Mouse (Mus musculus): ENCODE data around the gene Mlec. TPM values are rescaled to one million over a fixed set of nuclear protein-coding genes. Genes with fewer than 3 reads are reported as not detected.

Mlec gene
- polyA plus RNA-seq, 1 experiment from 2014 or later = 75.5 TPM

DNA sequence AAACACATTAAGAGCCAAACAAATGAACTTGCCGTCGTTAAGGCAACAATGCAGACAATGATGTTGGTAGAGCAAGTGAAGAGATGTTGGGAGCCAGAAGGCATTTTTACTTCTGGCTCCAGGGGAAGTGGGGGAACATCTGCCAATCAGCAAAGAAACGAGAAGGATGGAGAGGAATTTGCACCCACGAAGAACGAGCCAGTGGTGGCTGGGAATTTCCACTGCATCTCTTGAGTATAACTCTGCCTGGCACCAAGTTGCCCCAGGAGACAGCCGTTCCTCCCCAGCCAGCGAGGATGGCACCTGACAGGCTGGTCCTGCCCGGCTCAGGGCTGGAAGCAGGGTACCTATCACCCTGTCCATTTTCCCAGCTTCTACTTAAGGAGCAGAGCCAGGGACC is 24.9 kb upstream of the Mlec start:
- no peaks in the 10 kb centered on the region for H3K27me3 ChIP-seq (ENCODE audit: control insufficient read depth, insufficient read depth, low read length)
- no peak for ATAC-seq (ENCODE audit: low FRiP score, low TSS enrichment)
- H3K9ac ChIP-seq (ENCODE audit: low read depth, low read length) = no peak overlapping the region
- peaks cover 27% of the 10 kb centered on the region for H3K4me1 ChIP-seq (ENCODE audit: control insufficient read depth, insufficient read depth, low read length)
- H3K9me3 ChIP-seq (ENCODE audit: control insufficient read depth, low read length) = no peaks in the 10 kb centered on the region
- no peaks in the 10 kb centered on the region for H3K36me3 ChIP-seq (ENCODE audit: control insufficient read depth, insufficient read depth, low read length)
- WGBS = 79% methylated on average over 8 of the region's 8 CpGs
- no peak overlapping the region for H3K4me3 ChIP-seq (ENCODE audit: low read length)
- H3K4me2 ChIP-seq (replicated peaks; ENCODE audit: low read depth, low read length) = no peak overlapping the region
- H3K27ac ChIP-seq (ENCODE audit: low read depth, low read length) = no peak overlapping the region

DNA sequence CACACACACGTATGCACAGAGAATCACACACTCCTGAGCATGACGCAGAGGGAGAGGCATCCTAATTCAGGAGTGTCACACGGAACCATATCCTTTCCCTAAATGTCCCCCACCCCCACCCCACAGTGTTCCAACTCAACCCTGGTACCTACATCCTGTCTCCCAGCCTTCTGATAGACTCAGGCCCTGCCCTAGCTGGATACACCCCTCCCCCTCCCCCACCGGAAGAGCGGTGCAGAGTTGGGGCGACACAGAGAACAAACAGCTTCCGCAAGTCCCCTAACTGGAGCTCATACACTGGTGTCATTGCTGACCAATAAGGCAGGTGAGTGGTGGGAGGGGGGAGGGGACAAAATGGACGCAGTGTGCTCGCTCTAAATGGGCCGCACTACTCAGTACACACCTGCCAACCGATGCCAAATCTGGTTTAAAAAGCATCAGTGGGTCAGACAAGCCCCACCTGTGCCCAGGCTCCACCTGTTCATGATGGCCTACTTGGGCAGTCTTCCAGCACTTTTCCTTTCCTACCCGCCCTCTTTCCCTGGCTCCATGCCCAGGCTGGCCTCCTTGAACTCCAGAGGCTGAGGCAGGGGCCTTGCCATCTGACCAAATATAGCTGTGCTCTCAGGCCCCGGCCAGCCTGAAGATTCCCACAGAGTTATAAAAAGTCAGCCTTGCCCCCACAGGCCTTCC is 23.4 kb upstream of the Mlec start:
- no peak overlapping the region for H3K4me3 ChIP-seq (ENCODE audit: low read length)
- no peaks in the 10 kb centered on the region for H3K36me3 ChIP-seq (ENCODE audit: control insufficient read depth, insufficient read depth, low read length)
- WGBS = 72% methylated on average over 13 of the region's 13 CpGs
- no peak overlapping the region for H3K4me2 ChIP-seq (replicated peaks; ENCODE audit: low read depth, low read length)
- H3K27ac ChIP-seq (ENCODE audit: low read depth, low read length) = no peak overlapping the region
- ATAC-seq (ENCODE audit: low FRiP score, low TSS enrichment) = no peak; the same call in 1 of the 2 replicates
- H3K4me1 ChIP-seq (ENCODE audit: control insufficient read depth, insufficient read depth, low read length) = peaks cover 15% of the 10 kb centered on the region
- H3K9ac ChIP-seq (ENCODE audit: low read depth, low read length) = peak overlapping the region; percentile 12; the same call in 1 of the 2 replicates
- H3K9me3 ChIP-seq (ENCODE audit: control insufficient read depth, low read length) = no peaks in the 10 kb centered on the region
- H3K27me3 ChIP-seq (ENCODE audit: control insufficient read depth, insufficient read depth, low read length) = no peaks in the 10 kb centered on the region

DNA sequence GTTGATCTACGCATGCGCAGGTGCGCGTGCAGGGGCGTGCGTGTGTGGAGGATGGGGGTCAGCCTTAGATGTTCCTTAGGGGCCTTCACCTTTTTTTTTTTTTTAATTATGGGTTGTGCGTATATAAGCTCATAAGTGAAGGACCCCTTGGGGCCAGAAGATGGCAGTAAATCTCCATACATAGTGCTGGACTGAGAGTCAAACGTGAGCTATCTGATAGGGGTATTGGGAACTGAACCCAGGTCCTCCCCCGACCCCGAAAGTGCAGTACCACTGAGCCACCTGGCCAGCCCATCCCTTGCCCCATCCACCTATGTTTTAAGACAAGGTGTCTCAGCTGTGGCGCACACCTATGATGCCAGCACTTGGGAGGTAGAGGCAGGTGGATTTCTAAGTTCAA is 21.6 kb upstream of the Mlec start:
- Histone ChIP-seq H3K9me3 (ENCODE audit: control insufficient read depth, low read length) (no peaks in the 10 kb centered on the region), H3K4me3 (ENCODE audit: low read length) (no peak overlapping the region), H3K27me3 (ENCODE audit: control insufficient read depth, insufficient read depth, low read length) (no peaks in the 10 kb centered on the region), H3K27ac (ENCODE audit: low read depth, low read length) (no peak overlapping the region), H3K4me2 (replicated peaks; ENCODE audit: low read depth, low read length) (no peak overlapping the region), H3K9ac (ENCODE audit: low read depth, low read length) (no peak overlapping the region), H3K4me1 (ENCODE audit: control insufficient read depth, insufficient read depth, low read length) (peaks cover 5% of the 10 kb centered on the region; the same call in 1 of the 2 replicates), H3K36me3 (ENCODE audit: control insufficient read depth, insufficient read depth, low read length) (no peaks in the 10 kb centered on the region)
- ATAC-seq (ENCODE audit: low FRiP score, low TSS enrichment) = no peak
- WGBS = 92% methylated on average over 11 of the region's 11 CpGs

DNA sequence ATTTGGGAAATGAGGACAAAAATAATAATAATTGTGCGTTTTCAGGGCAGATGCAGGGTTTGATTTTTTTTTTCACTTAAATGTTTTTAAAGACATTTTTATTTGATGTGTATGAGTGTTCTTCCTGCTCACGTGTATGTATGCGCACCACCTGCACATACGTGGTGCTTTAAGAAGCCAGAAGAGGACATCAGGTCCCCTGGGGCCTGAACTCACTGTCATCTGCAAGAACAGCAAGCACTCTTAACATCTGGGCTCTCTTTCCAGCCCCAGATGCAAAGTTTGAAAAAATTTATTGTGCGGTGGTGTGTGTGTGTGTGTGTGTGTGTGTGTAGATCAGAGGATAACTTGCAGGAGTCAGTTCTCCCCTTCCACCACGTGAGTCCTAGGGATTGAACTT is 19.9 kb upstream of the Mlec start:
- 84% methylated on average over 6 of the region's 6 CpGs for WGBS
- H3K36me3 ChIP-seq (ENCODE audit: control insufficient read depth, insufficient read depth, low read length) = no peaks in the 10 kb centered on the region
- no peaks in the 10 kb centered on the region for H3K9me3 ChIP-seq (ENCODE audit: control insufficient read depth, low read length)
- no peak overlapping the region for H3K4me2 ChIP-seq (replicated peaks; ENCODE audit: low read depth, low read length)
- H3K27me3 ChIP-seq (ENCODE audit: control insufficient read depth, insufficient read depth, low read length) = no peaks in the 10 kb centered on the region
- no peak overlapping the region for H3K4me3 ChIP-seq (ENCODE audit: low read length)
- no peak overlapping the region for H3K27ac ChIP-seq (ENCODE audit: low read depth, low read length)
- no peaks in the 10 kb centered on the region for H3K4me1 ChIP-seq (ENCODE audit: control insufficient read depth, insufficient read depth, low read length)
- no peak overlapping the region for H3K9ac ChIP-seq (ENCODE audit: low read depth, low read length)
- no peak for ATAC-seq (ENCODE audit: low FRiP score, low TSS enrichment)

DNA sequence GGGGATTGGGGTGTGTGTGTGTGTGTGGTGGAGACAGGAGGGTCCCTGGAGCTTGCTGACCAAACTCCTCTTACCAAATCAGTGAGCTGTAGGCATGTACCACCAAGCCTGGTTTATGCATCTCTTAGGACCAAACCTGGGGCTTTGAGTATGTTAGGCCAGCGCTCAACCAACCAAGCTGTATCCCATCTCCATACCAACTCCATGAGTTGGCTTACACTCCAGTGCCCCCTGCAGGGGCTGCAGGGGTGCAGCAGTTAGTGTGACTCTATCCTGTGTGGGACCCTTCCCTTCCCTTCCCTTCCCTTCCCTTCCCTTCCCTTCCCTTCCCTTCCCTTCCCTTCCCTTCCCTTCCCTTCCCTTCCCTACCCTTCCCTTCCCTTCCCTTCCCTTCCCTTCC is 16.6 kb upstream of the Mlec start:
- Histone ChIP-seq H3K27ac (ENCODE audit: low read depth, low read length) (no peak overlapping the region), H3K36me3 (ENCODE audit: control insufficient read depth, insufficient read depth, low read length) (no peaks in the 10 kb centered on the region), H3K4me2 (replicated peaks; ENCODE audit: low read depth, low read length) (no peak overlapping the region), H3K9me3 (ENCODE audit: control insufficient read depth, low read length) (no peaks in the 10 kb centered on the region), H3K4me3 (ENCODE audit: low read length) (no peak overlapping the region), H3K27me3 (ENCODE audit: control insufficient read depth, insufficient read depth, low read length) (no peaks in the 10 kb centered on the region), H3K4me1 (ENCODE audit: control insufficient read depth, insufficient read depth, low read length) (no peaks in the 10 kb centered on the region), H3K9ac (ENCODE audit: low read depth, low read length) (no peak overlapping the region)
- 93% methylated on average over 1 of the region's 1 CpGs for WGBS
- ATAC-seq (ENCODE audit: low FRiP score, low TSS enrichment) = no peak

DNA sequence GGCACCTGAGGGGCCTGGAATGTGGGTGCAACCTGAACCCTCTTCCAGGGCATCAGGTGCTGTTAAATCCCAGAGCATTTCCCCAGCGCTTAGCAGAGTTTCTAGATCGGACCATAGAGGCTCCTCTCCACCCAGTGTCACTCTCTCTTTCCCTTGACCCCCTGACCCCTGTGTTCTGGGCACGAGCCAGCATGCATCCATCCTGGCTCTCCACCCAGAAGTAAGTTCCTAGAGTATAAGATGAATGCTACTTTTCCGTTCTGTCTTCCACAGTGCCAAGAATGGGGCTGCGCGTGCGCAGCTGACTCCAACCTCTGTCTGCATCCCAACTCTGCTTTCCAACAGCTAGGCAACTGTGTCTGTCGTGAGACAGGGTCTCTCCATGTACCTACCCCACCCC is 12.2 kb upstream of the Mlec start:
- Histone ChIP-seq H3K4me2 (replicated peaks; ENCODE audit: low read depth, low read length) (no peak overlapping the region), H3K9ac (ENCODE audit: low read depth, low read length) (no peak overlapping the region), H3K4me3 (ENCODE audit: low read length) (no peak overlapping the region), H3K27ac (ENCODE audit: low read depth, low read length) (no peak overlapping the region), H3K36me3 (ENCODE audit: control insufficient read depth, insufficient read depth, low read length) (no peaks in the 10 kb centered on the region), H3K4me1 (ENCODE audit: control insufficient read depth, insufficient read depth, low read length) (peaks cover 27% of the 10 kb centered on the region), H3K27me3 (ENCODE audit: control insufficient read depth, insufficient read depth, low read length) (no peaks in the 10 kb centered on the region), H3K9me3 (ENCODE audit: control insufficient read depth, low read length) (no peaks in the 10 kb centered on the region)
- no peak for ATAC-seq (ENCODE audit: low FRiP score, low TSS enrichment)
- WGBS = 84% methylated on average over 8 of the region's 8 CpGs

DNA sequence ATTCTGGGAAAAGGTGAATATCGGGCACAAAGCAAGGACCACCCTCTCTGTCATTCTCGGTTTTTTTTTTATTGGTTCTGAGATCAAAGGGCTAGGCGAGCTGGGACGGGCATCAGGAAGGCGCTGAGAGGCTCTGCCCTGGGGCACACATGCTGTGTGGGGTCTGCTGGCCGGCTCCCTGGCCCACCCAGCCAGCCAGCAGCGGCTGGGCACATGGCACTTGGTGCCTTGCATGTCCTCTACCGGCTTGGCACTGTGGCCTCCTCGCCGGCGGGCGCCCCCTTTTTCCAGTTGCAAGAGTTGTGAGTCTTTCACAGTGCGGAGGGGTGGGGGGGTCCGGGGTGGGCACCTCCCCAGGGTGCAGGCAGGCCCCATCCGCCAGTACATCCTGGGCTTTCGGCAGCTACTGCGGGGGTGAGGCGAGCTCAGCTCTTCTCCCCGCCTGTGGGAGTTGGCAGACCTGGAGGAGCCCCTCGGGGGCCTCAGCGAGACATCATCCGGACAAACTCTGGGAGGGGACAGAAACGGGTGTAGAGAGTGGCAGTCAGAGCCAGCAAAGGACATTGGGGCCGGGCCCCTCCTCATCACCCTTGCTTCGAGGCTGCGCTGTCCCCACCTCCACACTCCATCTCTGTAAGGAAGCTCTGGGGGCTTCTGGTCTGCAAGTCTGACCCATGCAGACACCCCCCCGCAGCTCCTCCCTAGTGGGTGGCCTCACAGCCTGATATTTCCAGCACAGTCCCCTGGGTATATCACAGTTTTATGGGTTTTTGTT is 10.8 kb upstream of the Mlec start:
- peak; percentile 51 for ATAC-seq (ENCODE audit: low FRiP score, low TSS enrichment)
- Histone ChIP-seq H3K27me3 (ENCODE audit: control insufficient read depth, insufficient read depth, low read length) (no peaks in the 10 kb centered on the region), H3K9ac (ENCODE audit: low read depth, low read length) (peak overlapping the region; percentile 45), H3K4me2 (replicated peaks; ENCODE audit: low read depth, low read length) (peak overlapping the region; percentile 36), H3K4me3 (ENCODE audit: low read length) (no peak overlapping the region), H3K9me3 (ENCODE audit: control insufficient read depth, low read length) (no peaks in the 10 kb centered on the region), H3K4me1 (ENCODE audit: control insufficient read depth, insufficient read depth, low read length) (peaks cover 27% of the 10 kb centered on the region), H3K36me3 (ENCODE audit: control insufficient read depth, insufficient read depth, low read length) (no peaks in the 10 kb centered on the region), H3K27ac (ENCODE audit: low read depth, low read length) (peak overlapping the region; percentile 42; the same call in 1 of the 2 replicates)
- WGBS = 22% methylated on average over 27 of the region's 27 CpGs

DNA sequence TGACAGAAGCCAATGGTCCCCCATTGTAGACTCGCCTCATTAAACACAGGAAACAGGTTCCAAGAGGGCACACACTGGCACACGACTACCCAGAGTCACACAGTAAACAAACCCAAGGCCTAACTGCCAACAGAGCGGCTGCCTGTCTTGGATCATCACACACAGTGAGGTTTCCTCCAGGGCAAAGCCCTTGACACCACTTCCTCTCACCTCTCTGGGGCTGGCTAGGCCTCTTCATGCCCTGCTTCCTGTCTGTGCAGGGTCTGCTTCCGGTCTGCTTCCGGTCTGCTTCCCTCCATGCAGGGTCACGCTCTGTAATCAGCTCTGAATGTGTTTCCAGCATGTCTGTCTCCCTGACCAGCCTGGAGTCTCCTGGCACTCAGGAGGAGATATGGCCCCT is 9.4 kb upstream of the Mlec start:
- 0 out of 2 replicates have a peak, but pooled peaks have one; percentile 28 for ATAC-seq (ENCODE audit: low FRiP score, low TSS enrichment)

DNA sequence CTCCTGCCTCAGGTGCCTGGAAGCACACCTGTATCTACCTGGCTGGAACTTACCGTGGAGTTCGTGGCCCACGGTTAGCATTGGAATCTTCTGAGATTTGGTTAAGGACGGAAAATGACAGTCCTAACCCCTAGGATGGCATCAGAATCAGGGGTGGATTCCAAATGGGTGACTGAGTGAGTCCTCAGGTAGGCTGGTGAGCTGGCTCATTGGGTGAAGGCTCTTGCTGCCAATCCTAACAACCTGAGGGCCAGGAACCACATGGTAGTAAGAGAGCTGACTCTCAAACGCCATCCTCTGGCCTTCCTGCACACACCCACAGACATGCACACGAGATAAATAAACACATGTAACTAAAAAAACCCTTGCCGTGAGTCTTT is 8.8 kb upstream of the Mlec start:
- Histone ChIP-seq H3K4me1 (ENCODE audit: control insufficient read depth, insufficient read depth, low read length) (peaks cover 27% of the 10 kb centered on the region), H3K27me3 (ENCODE audit: control insufficient read depth, insufficient read depth, low read length) (no peaks in the 10 kb centered on the region), H3K4me2 (replicated peaks; ENCODE audit: low read depth, low read length) (no peak overlapping the region), H3K4me3 (ENCODE audit: low read length) (no peak overlapping the region), H3K9ac (ENCODE audit: low read depth, low read length) (no peak overlapping the region), H3K27ac (ENCODE audit: low read depth, low read length) (peak overlapping the region; percentile 59; the same call in 1 of the 2 replicates), H3K36me3 (ENCODE audit: control insufficient read depth, insufficient read depth, low read length) (no peaks in the 10 kb centered on the region), H3K9me3 (ENCODE audit: control insufficient read depth, low read length) (no peaks in the 10 kb centered on the region)
- WGBS = 80% methylated on average over 7 of the region's 7 CpGs
- no peak for ATAC-seq (ENCODE audit: low FRiP score, low TSS enrichment)

More for the DNA sequence above, 9.4 kb upstream of the Mlec start:
- H3K9me3 ChIP-seq (ENCODE audit: control insufficient read depth, low read length) = no peaks in the 10 kb centered on the region
- H3K36me3 ChIP-seq (ENCODE audit: control insufficient read depth, insufficient read depth, low read length) = no peaks in the 10 kb centered on the region
- peaks cover 27% of the 10 kb centered on the region for H3K4me1 ChIP-seq (ENCODE audit: control insufficient read depth, insufficient read depth, low read length)
- H3K27me3 ChIP-seq (ENCODE audit: control insufficient read depth, insufficient read depth, low read length) = no peaks in the 10 kb centered on the region
- no peak overlapping the region for H3K4me3 ChIP-seq (ENCODE audit: low read length)
- H3K9ac ChIP-seq (ENCODE audit: low read depth, low read length) = no peak overlapping the region
- peak overlapping the region; percentile 83 for H3K27ac ChIP-seq (ENCODE audit: low read depth, low read length)
- no peak overlapping the region for H3K4me2 ChIP-seq (replicated peaks; ENCODE audit: low read depth, low read length)
- 39% methylated on average over 6 of the region's 6 CpGs for WGBS
